Mouse (Mus musculus): Measurements from ENCODE around the gene Stk19. TPM values are rescaled to one million over a fixed set of nuclear protein-coding genes. Genes with fewer than 3 reads are reported as not detected.
"Not testable (repeated sequence)": the region's sequence is repeated elsewhere in the genome, so short reads cannot be mapped to it uniquely, and the experiment has no call there.

Gene Stk19
- polyA plus RNA-seq, 2 experiments: 10.6 to 14.8 TPM

DNA sequence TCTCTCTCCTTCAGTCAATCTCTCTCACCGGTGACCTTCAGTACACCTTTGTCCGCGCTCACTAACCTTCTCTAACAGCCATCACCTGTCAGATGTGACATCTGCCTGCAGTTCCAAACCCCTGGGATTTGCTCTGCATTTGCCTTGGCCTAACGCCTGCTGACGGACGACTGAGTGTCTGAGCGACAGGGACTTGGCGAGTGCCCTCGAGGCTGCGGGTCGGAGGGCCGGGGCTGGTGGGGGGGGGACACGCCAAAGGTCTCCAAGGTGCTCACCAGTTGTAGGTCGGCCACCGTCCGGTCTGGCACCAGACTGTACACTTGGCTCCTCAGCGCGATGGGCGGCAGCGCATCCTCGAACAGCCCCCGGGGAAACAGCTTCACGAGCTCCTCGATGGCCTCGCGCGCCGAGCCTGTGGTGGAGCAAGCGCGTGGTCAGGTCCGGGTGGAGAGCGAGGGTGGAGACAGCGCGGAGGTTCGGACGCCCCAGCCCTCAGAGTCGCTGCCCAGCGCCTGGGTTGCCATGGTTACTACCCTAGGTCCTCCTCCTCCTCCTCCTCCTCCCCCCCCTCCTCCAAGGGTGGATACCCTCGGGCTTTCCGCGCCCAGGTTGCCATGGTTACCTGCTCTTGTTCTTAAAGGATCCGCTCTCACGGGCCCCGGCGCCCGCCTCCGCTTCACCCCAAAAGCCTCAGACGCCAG is 440 bp downstream of the Stk19 start:
- Histone ChIP-seq H3K27ac (peak overlapping the region; percentile 58), H3K36me3 (replicated peaks; ENCODE audit: control insufficient read depth, insufficient read depth, low read depth) (peaks cover 19% of the 10 kb centered on the region)

DNA sequence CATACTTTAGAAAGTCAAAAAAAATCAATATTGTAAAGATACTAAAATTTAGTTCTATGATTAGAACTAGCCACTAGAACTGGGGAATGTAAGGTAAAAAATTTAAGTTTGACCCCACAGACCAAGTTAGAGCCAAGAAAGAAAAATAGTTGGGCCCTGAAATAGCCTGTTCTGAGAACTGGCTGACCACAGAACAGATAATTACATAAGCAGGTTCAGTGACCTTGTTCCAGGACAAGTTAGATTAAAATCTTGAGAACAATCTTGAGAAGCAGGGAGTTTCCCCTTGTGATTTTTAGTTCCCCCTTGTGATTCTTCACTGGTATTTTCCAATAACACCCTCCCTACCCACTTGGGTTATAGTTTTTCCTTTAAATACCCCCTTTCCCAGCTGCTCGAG is 6.0 kb downstream of the Stk19 start:
- WGBS (ENCODE audit: insufficient replicate concordance): 72% methylated on average over 1 of the region's 1 CpGs
- H3K36me3 ChIP-seq (replicated peaks; ENCODE audit: control insufficient read depth, insufficient read depth, low read depth): not testable (repeated sequence)

More for the DNA sequence above, 440 bp downstream of the Stk19 start:
- TF ChIP-seq EP300 (IDR thresholded peaks at IDR 0.05; ENCODE audit: low read depth) (no peak), CTCF (IDR thresholded peaks at IDR 0.05; ENCODE audit: low read depth) (no peak)
- DNase-seq (ENCODE audit: low read depth in 3 of 3, low spot score in 3 of 3): peak in 1 of 3 experiments; percentile 68
- peaks cover 11 to 13% of the 10 kb centered on the region in 2 experiments for H3K4me1 ChIP-seq (replicated peaks; ENCODE audit: control insufficient read depth in 2 of 2, insufficient read depth in 2 of 2, low read length in 1 of 2)
- no peaks in the 10 kb centered on the region for H3K9me3 ChIP-seq (ENCODE audit: control insufficient read depth, low read length)
- 5% methylated on average over 48 of the region's 48 CpGs for WGBS (ENCODE audit: insufficient replicate concordance)
- H3K4me3 ChIP-seq (ENCODE audit: insufficient read depth in 1 of 2, low read depth in 2 of 2, low read length in 2 of 2): peak overlapping the region; percentile 70 to 75
- peak overlapping the region; percentile 99 for H3K4me2 ChIP-seq (ENCODE audit: low read depth)
- peak; percentile 82 for ATAC-seq (ENCODE audit: insufficient read depth)
- no peaks in the 10 kb centered on the region for H3K27me3 ChIP-seq (ENCODE audit: control insufficient read depth, insufficient read depth, low read length)
- H3K9ac ChIP-seq (replicated peaks): peak overlapping the region; percentile 70

DNA sequence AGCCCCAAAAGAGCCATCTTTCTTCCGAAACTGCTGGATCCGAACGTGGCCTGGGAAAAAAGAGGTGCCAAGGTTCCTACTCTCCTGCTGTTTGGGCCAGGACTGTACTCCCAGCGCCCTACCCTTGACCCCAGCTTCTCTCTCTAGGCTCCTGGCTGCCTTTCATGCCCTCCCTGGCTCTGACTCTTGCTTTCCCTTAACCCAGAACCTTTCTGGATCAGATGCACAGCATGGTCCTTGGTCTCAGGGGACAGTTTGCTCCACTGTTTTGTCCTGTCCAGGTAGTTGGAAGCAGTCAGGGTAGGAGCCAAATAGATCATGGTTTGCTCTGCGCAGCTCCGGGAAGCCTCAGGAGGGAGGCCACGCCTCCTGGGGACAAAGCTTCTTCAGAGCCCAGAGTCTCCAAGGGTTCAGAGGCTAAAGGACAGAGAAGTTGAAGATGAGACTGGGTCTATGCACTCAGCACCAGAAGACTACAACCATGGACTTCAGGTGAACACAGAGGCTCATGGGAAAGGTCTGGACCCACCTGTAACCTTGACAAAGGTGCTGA is 21.9 kb downstream of the Stk19 start:
- H3K4me2 ChIP-seq (ENCODE audit: low read depth): no peak overlapping the region
- H3K9me3 ChIP-seq (ENCODE audit: control insufficient read depth, low read length): no peaks in the 10 kb centered on the region
- no peak overlapping the region for H3K27ac ChIP-seq
- H3K36me3 ChIP-seq (replicated peaks; ENCODE audit: control insufficient read depth, insufficient read depth, low read depth): no peaks in the 10 kb centered on the region
- H3K4me3 ChIP-seq (ENCODE audit: insufficient read depth in 1 of 2, low read depth in 2 of 2, low read length in 2 of 2): no peak overlapping the region
- 52% methylated on average over 7 of the region's 7 CpGs for WGBS (ENCODE audit: insufficient replicate concordance)
- DNase-seq (ENCODE audit: low read depth in 3 of 3, low spot score in 3 of 3) (no peak), ATAC-seq (ENCODE audit: insufficient read depth) (no peak)
- H3K27me3 ChIP-seq (ENCODE audit: control insufficient read depth, insufficient read depth, low read length): no peaks in the 10 kb centered on the region
- no peak for TF ChIP-seq CTCF (IDR thresholded peaks at IDR 0.05; ENCODE audit: low read depth)
- H3K4me1 ChIP-seq (replicated peaks; ENCODE audit: control insufficient read depth in 2 of 2, insufficient read depth in 2 of 2, low read length in 1 of 2): no peaks in the 10 kb centered on the region
- H3K9ac ChIP-seq (replicated peaks): no peak overlapping the region

More for the DNA sequence above, 6.0 kb downstream of the Stk19 start:
- not testable (repeated sequence) for H3K4me1 ChIP-seq (replicated peaks; ENCODE audit: control insufficient read depth in 2 of 2, insufficient read depth in 2 of 2, low read length in 1 of 2); H3K4me2 ChIP-seq (ENCODE audit: low read depth); H3K27me3 ChIP-seq (ENCODE audit: control insufficient read depth, insufficient read depth, low read length); H3K4me3 ChIP-seq (ENCODE audit: insufficient read depth in 1 of 2, low read depth in 2 of 2, low read length in 2 of 2); H3K9me3 ChIP-seq (ENCODE audit: control insufficient read depth, low read length); ATAC-seq (ENCODE audit: insufficient read depth); H3K9ac ChIP-seq (replicated peaks); DNase-seq (ENCODE audit: low read depth in 3 of 3, low spot score in 3 of 3); H3K27ac ChIP-seq

DNA sequence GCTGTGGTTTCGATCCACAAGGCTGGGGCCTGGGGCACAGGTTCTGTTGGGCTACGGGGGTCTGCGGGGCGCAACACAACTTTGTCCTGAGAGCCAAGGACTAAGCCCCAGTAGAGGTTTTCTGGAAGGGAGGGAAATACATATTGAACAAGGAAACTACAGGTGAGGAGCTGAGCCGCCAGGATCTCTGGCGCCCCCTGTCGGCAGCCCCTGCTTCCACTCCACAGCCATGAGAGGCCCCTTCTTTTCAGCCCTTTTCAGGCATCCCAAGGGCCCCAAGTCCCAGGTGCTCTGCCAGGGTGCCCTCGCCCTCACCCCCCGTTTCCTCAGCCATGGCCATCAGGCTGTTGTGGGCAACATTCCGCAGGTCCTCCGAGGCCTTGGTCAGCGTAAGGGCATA is 23.0 kb downstream of the Stk19 start:
- WGBS (ENCODE audit: insufficient replicate concordance): 52% methylated on average over 12 of the region's 12 CpGs
- ATAC-seq (ENCODE audit: insufficient read depth); DNase-seq (ENCODE audit: low read depth in 3 of 3, low spot score in 3 of 3); H3K27me3 ChIP-seq (ENCODE audit: control insufficient read depth, insufficient read depth, low read length); H3K9me3 ChIP-seq (ENCODE audit: control insufficient read depth, low read length); H3K9ac ChIP-seq (replicated peaks); H3K27ac ChIP-seq; H3K36me3 ChIP-seq (replicated peaks; ENCODE audit: control insufficient read depth, insufficient read depth, low read depth); H3K4me1 ChIP-seq (replicated peaks; ENCODE audit: control insufficient read depth in 2 of 2, insufficient read depth in 2 of 2, low read length in 1 of 2); H3K4me3 ChIP-seq (ENCODE audit: insufficient read depth in 1 of 2, low read depth in 2 of 2, low read length in 2 of 2); H3K4me2 ChIP-seq (ENCODE audit: low read depth): not testable (repeated sequence)
- peak; percentile 89 for TF ChIP-seq CTCF (IDR thresholded peaks at IDR 0.05; ENCODE audit: low read depth)

DNA sequence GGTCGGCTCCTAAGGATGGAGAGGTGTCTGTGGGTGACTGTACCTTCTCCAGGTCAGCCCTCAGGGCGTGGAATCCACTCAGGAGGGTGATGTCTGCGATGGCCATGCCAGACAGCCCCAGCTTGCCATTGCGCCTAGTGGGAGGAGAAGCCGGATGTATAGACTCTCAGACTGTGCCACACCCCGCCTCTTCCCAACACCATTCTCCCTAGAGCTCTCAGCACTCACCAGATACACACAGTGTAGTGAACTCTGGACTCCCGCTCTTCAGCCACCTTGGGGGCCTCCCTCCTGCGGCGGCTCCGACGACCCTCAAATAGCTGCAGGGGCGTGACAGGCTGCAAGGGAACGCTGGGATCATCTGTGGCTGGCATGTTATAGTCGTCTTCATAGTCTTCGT is 25.5 kb downstream of the Stk19 start:
- H3K4me3 ChIP-seq (ENCODE audit: insufficient read depth in 1 of 2, low read depth in 2 of 2, low read length in 2 of 2): no peak overlapping the region
- no peaks in the 10 kb centered on the region for H3K36me3 ChIP-seq (replicated peaks; ENCODE audit: control insufficient read depth, insufficient read depth, low read depth)
- DNase-seq (ENCODE audit: low read depth in 3 of 3, low spot score in 3 of 3) (no peak), ATAC-seq (ENCODE audit: insufficient read depth) (no peak)
- H3K4me2 ChIP-seq (ENCODE audit: low read depth): no peak overlapping the region
- 64% methylated on average over 15 of the region's 15 CpGs for WGBS (ENCODE audit: insufficient replicate concordance)
- no peaks in the 10 kb centered on the region for H3K27me3 ChIP-seq (ENCODE audit: control insufficient read depth, insufficient read depth, low read length)
- peaks cover 0 to 3% of the 10 kb centered on the region in 2 experiments; a peak in 2 of 4 replicates for H3K4me1 ChIP-seq (replicated peaks; ENCODE audit: control insufficient read depth in 2 of 2, insufficient read depth in 2 of 2, low read length in 1 of 2)
- H3K27ac ChIP-seq: no peak overlapping the region
- H3K9ac ChIP-seq (replicated peaks): no peak overlapping the region
- TF ChIP-seq EP300 (IDR thresholded peaks at IDR 0.05; ENCODE audit: low read depth): no peak
- TF ChIP-seq CTCF (IDR thresholded peaks at IDR 0.05; ENCODE audit: low read depth): no peak
- no peaks in the 10 kb centered on the region for H3K9me3 ChIP-seq (ENCODE audit: control insufficient read depth, low read length)

DNA sequence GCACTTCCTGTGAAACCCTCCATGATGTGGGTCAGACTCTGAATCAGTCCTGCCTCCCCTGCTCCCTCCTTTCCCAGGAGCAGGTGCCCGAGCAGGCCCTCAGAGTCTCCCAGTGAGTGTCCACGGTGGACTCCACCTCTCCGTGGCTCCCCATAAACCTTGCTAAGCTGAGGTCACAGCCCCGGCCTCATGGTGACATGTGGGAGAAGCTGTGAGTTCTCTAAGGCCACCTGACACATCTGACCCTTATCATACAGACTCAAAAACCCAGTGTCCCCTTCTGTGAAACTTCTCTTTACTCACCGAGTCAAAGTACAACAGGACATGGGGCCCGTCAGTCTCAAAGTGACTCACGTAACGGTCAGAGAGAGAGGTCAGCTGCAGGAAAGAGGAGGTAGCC is 25.9 kb downstream of the Stk19 start:
- H3K4me1 ChIP-seq (replicated peaks; ENCODE audit: control insufficient read depth in 2 of 2, insufficient read depth in 2 of 2, low read length in 1 of 2); H3K27me3 ChIP-seq (ENCODE audit: control insufficient read depth, insufficient read depth, low read length); H3K36me3 ChIP-seq (replicated peaks; ENCODE audit: control insufficient read depth, insufficient read depth, low read depth); H3K9ac ChIP-seq (replicated peaks); H3K9me3 ChIP-seq (ENCODE audit: control insufficient read depth, low read length); H3K27ac ChIP-seq; H3K4me2 ChIP-seq (ENCODE audit: low read depth); H3K4me3 ChIP-seq (ENCODE audit: insufficient read depth in 1 of 2, low read depth in 2 of 2, low read length in 2 of 2); DNase-seq (ENCODE audit: low read depth in 3 of 3, low spot score in 3 of 3): not testable (repeated sequence)
- 0 out of 2 replicates have a peak, but pooled peaks have one; percentile 17 for ATAC-seq (ENCODE audit: insufficient read depth)
- 57% methylated on average over 8 of the region's 8 CpGs for WGBS (ENCODE audit: insufficient replicate concordance)

DNA sequence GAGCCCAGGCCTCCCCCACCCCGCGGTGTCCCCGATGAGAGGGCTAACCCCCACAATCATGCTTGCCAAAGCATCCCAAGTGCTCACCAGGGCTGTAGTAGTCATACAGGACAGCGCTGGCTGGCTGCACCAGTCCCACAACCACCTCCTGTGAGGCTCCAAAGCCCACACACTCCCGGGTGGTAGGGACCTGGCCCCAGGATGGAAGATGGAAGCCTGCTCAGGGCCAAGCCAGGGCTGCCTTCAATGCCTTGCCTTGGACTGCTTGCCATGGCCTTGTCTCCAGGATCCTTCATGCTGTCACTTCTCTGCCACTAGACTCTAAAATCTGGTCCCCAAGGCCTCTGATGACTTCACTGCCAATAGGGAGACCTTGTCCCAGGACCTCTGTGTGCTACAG is 26.3 kb downstream of the Stk19 start:
- not testable (repeated sequence) for H3K36me3 ChIP-seq (replicated peaks; ENCODE audit: control insufficient read depth, insufficient read depth, low read depth); H3K9me3 ChIP-seq (ENCODE audit: control insufficient read depth, low read length); H3K4me3 ChIP-seq (ENCODE audit: insufficient read depth in 1 of 2, low read depth in 2 of 2, low read length in 2 of 2); H3K4me2 ChIP-seq (ENCODE audit: low read depth); H3K4me1 ChIP-seq (replicated peaks; ENCODE audit: control insufficient read depth in 2 of 2, insufficient read depth in 2 of 2, low read length in 1 of 2); H3K27ac ChIP-seq; H3K9ac ChIP-seq (replicated peaks); H3K27me3 ChIP-seq (ENCODE audit: control insufficient read depth, insufficient read depth, low read length); DNase-seq (ENCODE audit: low read depth in 3 of 3, low spot score in 3 of 3); ATAC-seq (ENCODE audit: insufficient read depth)
- 63% methylated on average over 5 of the region's 5 CpGs for WGBS (ENCODE audit: insufficient replicate concordance)

Data from liver, embryonic 14.5 days (tissue).